Mouse (Mus musculus) skeletal muscle tissue, adult 2 months (tissue): ENCODE data around the gene Clec4a2.
"Not testable (repeated sequence)": the region's sequence is repeated elsewhere in the genome, so short reads cannot be mapped to it uniquely, and the experiment has no call there.

Experiments used
- DNase-seq: peaks from one replicate; pipeline ENCODE4 v3.0.0-alpha.2; 2012; ENCODE audit warnings: low read depth, low spot score

The Clec4a2 gene

DNA sequence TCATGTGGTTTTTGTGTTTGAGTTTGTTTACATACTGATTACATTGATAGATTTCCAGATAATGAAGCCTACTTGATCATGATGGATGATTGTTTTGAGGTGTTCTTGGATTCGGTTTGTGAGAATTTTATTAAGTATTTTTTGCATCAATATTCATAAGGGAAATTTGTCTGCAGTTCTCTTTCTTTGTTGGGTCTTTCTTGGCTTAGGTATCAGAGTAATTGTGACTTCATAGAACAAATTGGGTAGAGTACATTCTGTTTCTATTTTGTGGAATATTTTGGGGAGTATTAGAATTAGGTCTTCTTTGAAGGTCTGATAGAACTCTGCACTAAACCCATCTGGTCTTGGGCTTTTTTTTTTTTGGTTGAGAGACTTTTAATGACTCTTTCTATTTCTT lies at the start of gene Clec4a2:
Gene Clec4a2 (plus strand): TSS at position 301 of the 400 bp plus-strand sequence.
- DNase-seq = not testable (repeated sequence)

DNA sequence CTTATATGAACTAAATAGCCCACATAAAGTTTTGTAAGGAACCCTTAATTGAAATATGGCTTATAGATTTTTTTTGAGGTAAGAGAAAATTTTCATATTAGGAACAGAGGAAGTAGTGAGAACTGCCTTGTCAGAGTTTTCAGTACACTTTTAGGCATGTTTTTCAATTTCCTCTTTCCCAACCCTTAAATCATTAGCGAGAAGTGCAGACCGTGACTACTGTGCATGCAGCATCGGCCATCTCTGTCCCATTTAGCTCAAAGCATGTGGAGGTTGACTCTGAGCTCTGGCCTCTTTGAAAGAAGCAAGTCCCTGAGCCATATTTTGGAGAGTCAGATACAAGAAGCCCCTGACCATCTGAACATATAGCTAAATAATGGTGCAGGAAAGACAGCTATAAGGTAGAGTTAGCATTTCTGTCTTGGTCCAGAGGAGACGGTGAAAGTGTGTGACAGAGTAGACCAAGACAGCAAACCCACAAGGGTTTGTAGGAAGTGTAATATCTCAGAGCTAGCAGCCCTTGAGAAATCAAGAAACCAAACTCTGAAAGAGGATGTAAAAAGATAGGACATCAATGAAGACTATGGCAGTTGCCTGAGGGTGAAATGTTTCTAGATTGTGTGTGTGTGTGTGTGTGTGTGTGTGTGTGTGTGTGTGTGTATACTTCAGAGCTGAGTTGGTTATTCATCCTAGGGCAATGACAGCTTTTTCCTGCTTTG lies 10.9 kb upstream of the Clec4a2 start:
- no peak for DNase-seq

- peak; percentile 27 for DNase-seq
These were observed 17.0 kb downstream of the Clec4a2 start for GRCm38 (mm10) chr6:123123195-123123594.

DNA sequence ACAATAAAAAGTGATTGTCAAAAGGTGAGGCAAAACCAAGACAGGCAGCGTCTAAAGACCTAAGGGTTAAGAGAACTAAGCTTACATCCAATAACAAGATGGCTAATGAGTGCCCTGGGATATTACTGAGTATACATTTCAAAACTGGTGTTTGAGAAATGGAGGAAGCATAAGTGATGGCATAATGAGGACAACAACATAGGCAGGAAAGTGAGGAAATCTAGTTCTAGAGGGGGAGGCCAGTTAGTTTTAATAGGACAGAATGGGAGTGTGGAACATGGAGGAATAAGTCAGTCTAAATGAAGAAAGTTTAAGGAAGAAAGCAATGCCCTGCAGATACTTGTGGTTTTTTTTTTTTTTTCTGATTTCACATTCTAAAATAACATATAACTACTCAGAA lies 20.9 kb downstream of the Clec4a2 start:
- no peak for DNase-seq

DNA sequence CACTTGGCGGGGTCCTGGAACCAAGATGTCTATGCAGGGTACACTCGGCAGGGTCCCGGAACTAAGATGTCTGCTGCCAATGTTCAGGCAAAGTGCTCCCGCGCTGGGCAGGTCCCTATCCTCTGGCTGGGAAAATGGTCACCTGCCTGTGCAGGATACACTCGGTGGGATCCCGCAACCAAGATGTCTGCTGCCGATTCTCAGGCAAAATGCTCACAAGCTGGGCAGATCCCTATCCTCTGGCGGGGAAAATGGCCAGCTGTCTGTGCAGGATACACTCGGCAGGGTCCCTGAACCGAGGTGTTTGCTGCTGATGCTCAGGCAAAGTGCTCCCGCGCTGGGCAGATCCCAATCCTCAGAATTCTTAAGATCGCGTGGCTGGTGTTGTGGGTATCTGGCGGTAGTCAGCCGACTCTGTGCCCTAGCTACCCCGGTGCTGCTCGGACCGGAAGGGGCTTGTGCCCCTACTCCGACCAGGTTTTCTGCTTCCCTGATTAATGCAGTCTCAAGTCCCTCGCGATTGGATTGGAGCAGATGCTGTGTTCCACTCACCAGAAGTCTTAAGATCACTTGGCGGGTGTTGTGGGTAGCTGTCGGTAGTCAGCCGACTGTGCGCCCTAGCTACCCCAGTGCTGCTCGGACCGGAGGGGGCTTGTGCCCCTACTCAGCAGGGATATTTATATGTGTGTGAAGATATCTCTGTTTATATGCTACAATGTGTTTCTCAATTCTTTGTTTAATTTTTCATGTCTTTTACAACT lies 31.7 kb downstream of the Clec4a2 start:
- not testable (repeated sequence) for DNase-seq

- peak; percentile 2 for DNase-seq
These were observed 63.9 kb downstream of the Clec4a2 start for GRCm38 (mm10) chr6:123170106-123170505.

DNA sequence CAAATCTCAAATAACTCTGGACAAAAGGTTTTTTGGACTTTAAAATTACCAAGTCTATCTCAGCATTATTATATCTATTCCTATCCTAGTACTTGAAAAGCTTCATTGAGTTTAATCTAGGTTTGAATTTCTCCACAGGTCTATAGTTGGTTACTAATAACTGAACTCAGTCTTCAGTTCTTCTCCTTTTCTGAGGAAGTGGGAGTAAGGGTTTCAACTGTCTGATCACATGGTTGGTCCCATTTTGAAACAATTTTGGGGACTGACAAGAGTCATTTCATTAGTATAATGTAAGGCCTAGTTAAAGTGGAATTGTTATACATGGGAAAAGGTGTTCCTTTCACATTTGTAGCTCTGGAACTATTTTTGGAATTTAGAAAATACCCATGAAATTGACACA lies 64.8 kb downstream of the Clec4a2 start:
- DNase-seq = no peak

DNA sequence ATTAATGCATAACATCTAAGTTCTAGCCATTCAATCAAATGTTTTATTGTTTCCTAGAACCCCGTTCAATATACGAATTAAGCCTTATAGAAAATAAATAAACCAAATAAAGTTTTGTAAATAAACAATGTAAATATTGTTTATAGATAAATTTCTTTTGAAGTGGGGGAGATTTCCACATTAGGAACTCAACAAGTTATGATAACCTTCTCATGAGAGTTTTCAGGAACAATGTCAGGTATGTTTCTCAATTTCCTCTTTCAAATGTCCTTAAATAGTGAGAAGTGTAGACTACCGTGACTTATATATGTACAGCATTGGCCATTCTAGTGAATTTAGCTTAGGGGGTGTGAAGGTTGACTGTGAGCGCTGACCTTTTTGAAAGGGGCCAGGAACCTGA lies 66.4 kb downstream of the Clec4a2 start, which contains the start of gene Clec4b2:
Gene Clec4b2 (plus strand): TSS at position 301 of the 400 bp plus-strand sequence.
- no peak for DNase-seq

GRCm38 (mm10) chr6:123175549-123175948 lies 69.3 kb downstream of the Clec4a2 start:
- DNase-seq = no peak

DNA sequence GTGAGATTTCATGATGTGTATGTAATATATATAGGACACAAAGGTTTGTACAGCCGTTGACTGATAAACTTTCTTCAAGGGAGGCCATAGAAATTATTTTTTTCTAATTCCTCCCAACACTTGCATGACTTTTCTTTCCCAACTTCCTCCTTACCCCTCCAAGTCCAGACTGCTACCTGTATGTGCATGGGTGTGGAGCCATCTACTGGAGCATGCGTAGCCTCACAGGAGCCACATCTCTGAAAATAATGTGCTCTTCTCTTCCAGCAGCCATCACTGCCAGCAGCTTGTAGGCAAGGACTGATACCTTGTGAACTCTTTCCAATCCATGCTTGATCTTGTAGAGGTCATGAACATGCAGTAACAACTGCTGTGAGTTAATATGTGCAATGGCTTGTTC lies 78.6 kb downstream of the Clec4a2 start:
- not testable (repeated sequence) for DNase-seq
